Mouse (Mus musculus): ENCODE data around the gene Lgals9. TPM values are rescaled to one million over a fixed set of nuclear protein-coding genes. Genes with fewer than 3 reads are reported as not detected.
A peak's percentile ranks its signal among the peaks of the same experiment; 100 is the strongest.
"Not testable (repeated sequence)": the region's sequence is repeated elsewhere in the genome, so short reads cannot be mapped to it uniquely, and the experiment has no call there.

The Lgals9 gene
- polyA plus RNA-seq, 1 experiment from 2014 or later: 63.4 TPM

- not testable (repeated sequence) for ATAC-seq (ENCODE audit: insufficient number of reproducible peaks, insufficient read depth, low FRiP score, low read depth); H3K27ac ChIP-seq (replicated peaks in 1 of 2; ENCODE audit: control insufficient read depth in 1 of 2, insufficient read depth in 1 of 2, low read depth in 2 of 2, low read length in 2 of 2); H3K4me1 ChIP-seq (ENCODE audit: control insufficient read depth in 2 of 2, insufficient read depth in 2 of 2, low read length in 2 of 2); H3K27me3 ChIP-seq (ENCODE audit: control insufficient read depth, insufficient read depth, low read length); H3K36me3 ChIP-seq (ENCODE audit: control insufficient read depth, insufficient read depth, low read length); H3K4me3 ChIP-seq (ENCODE audit: control insufficient read depth in 1 of 2, insufficient read depth in 1 of 2, low read depth in 1 of 2, low read length in 2 of 2); H3K9ac ChIP-seq (ENCODE audit: low read length); H3K9me3 ChIP-seq (ENCODE audit: control insufficient read depth, low read length); H3K4me2 ChIP-seq (ENCODE audit: low read length)
- WGBS: 79% methylated on average over 5 of the region's 5 CpGs
Measured at GRCm38 (mm10) chr11:78990875-78991543, 6.3 kb upstream of the Lgals9 start.

- Histone ChIP-seq H3K4me1 (ENCODE audit: control insufficient read depth in 2 of 2, insufficient read depth in 2 of 2, low read length in 2 of 2) (peaks cover 0 to under 1% of the 10 kb centered on the region in 2 experiments; a peak in 1 of 4 replicates), H3K27me3 (ENCODE audit: control insufficient read depth, insufficient read depth, low read length) (no peaks in the 10 kb centered on the region), H3K4me3 (ENCODE audit: control insufficient read depth in 1 of 2, insufficient read depth in 1 of 2, low read depth in 1 of 2, low read length in 2 of 2) (no peak overlapping the region), H3K9me3 (ENCODE audit: control insufficient read depth, low read length) (peaks cover 6% of the 10 kb centered on the region; the same call in 1 of the 2 replicates), H3K27ac (replicated peaks in 1 of 2; ENCODE audit: control insufficient read depth in 1 of 2, insufficient read depth in 1 of 2, low read depth in 2 of 2, low read length in 2 of 2) (no peak overlapping the region), H3K9ac (ENCODE audit: low read length) (no peak overlapping the region), H3K4me2 (ENCODE audit: low read length) (no peak overlapping the region), H3K36me3 (ENCODE audit: control insufficient read depth, insufficient read depth, low read length) (no peaks in the 10 kb centered on the region)
- 85% methylated on average over 9 of the region's 9 CpGs for WGBS
- ATAC-seq (ENCODE audit: insufficient number of reproducible peaks, insufficient read depth, low FRiP score, low read depth): no peak
Measured at GRCm38 (mm10) chr11:78990096-78990495, 5.3 kb upstream of the Lgals9 start.

- not testable (repeated sequence) for H3K27ac ChIP-seq (replicated peaks in 1 of 2; ENCODE audit: control insufficient read depth in 1 of 2, insufficient read depth in 1 of 2, low read depth in 2 of 2, low read length in 2 of 2); H3K9me3 ChIP-seq (ENCODE audit: control insufficient read depth, low read length); ATAC-seq (ENCODE audit: insufficient number of reproducible peaks, insufficient read depth, low FRiP score, low read depth); H3K4me1 ChIP-seq (ENCODE audit: control insufficient read depth in 2 of 2, insufficient read depth in 2 of 2, low read length in 2 of 2); H3K4me3 ChIP-seq (ENCODE audit: control insufficient read depth in 1 of 2, insufficient read depth in 1 of 2, low read depth in 1 of 2, low read length in 2 of 2); H3K9ac ChIP-seq (ENCODE audit: low read length); H3K4me2 ChIP-seq (ENCODE audit: low read length); H3K27me3 ChIP-seq (ENCODE audit: control insufficient read depth, insufficient read depth, low read length); H3K36me3 ChIP-seq (ENCODE audit: control insufficient read depth, insufficient read depth, low read length)
- 88% methylated on average over 11 of the region's 11 CpGs for WGBS
Measured at GRCm38 (mm10) chr11:78989206-78989605, 4.5 kb upstream of the Lgals9 start.

GRCm38 (mm10) chr11:78986311-78987002, 1.7 kb upstream of the Lgals9 start:
- Histone ChIP-seq H3K9me3 (ENCODE audit: control insufficient read depth, low read length) (peaks cover 6% of the 10 kb centered on the region; the same call in 1 of the 2 replicates), H3K4me2 (ENCODE audit: low read length) (no peak overlapping the region), H3K27me3 (ENCODE audit: control insufficient read depth, insufficient read depth, low read length) (no peaks in the 10 kb centered on the region), H3K36me3 (ENCODE audit: control insufficient read depth, insufficient read depth, low read length) (no peaks in the 10 kb centered on the region), H3K4me1 (ENCODE audit: control insufficient read depth in 2 of 2, insufficient read depth in 2 of 2, low read length in 2 of 2) (peaks cover 0 to 6% of the 10 kb centered on the region in 2 experiments; a peak in 1 of 4 replicates), H3K27ac (replicated peaks in 1 of 2; ENCODE audit: control insufficient read depth in 1 of 2, insufficient read depth in 1 of 2, low read depth in 2 of 2, low read length in 2 of 2) (no peak overlapping the region), H3K4me3 (ENCODE audit: control insufficient read depth in 1 of 2, insufficient read depth in 1 of 2, low read depth in 1 of 2, low read length in 2 of 2) (no peak overlapping the region), H3K9ac (ENCODE audit: low read length) (no peak overlapping the region)
- WGBS: 77% methylated on average over 10 of the region's 10 CpGs
- no peak for ATAC-seq (ENCODE audit: insufficient number of reproducible peaks, insufficient read depth, low FRiP score, low read depth)

- H3K4me2 ChIP-seq (ENCODE audit: low read length): no peak overlapping the region
- no peak overlapping the region for H3K9ac ChIP-seq (ENCODE audit: low read length)
- H3K4me1 ChIP-seq (ENCODE audit: control insufficient read depth in 2 of 2, insufficient read depth in 2 of 2, low read length in 2 of 2): peaks cover 3 to 6% of the 10 kb centered on the region in 2 experiments; a peak in 1 of 4 replicates
- H3K36me3 ChIP-seq (ENCODE audit: control insufficient read depth, insufficient read depth, low read length): no peaks in the 10 kb centered on the region
- no peak overlapping the region for H3K4me3 ChIP-seq (ENCODE audit: control insufficient read depth in 1 of 2, insufficient read depth in 1 of 2, low read depth in 1 of 2, low read length in 2 of 2)
- H3K27me3 ChIP-seq (ENCODE audit: control insufficient read depth, insufficient read depth, low read length): no peaks in the 10 kb centered on the region
- peak overlapping the region in 1 of 2 experiments; percentile 39; a peak in 1 of 4 replicates for H3K27ac ChIP-seq (replicated peaks in 1 of 2; ENCODE audit: control insufficient read depth in 1 of 2, insufficient read depth in 1 of 2, low read depth in 2 of 2, low read length in 2 of 2)
- no peak for ATAC-seq (ENCODE audit: insufficient number of reproducible peaks, insufficient read depth, low FRiP score, low read depth)
- H3K9me3 ChIP-seq (ENCODE audit: control insufficient read depth, low read length): peaks cover 6% of the 10 kb centered on the region; the same call in 1 of the 2 replicates
Measured at GRCm38 (mm10) chr11:78985505-78985904, 759 bp upstream of the Lgals9 start.

GRCm38 (mm10) chr11:78983539-78983938, 1.2 kb downstream of the Lgals9 start:
- no peak for ATAC-seq (ENCODE audit: insufficient number of reproducible peaks, insufficient read depth, low FRiP score, low read depth)
- no peaks in the 10 kb centered on the region for H3K9me3 ChIP-seq (ENCODE audit: control insufficient read depth, low read length)
- peak overlapping the region; percentile 36 to 45; a peak in 3 of 4 replicates for H3K4me3 ChIP-seq (ENCODE audit: control insufficient read depth in 1 of 2, insufficient read depth in 1 of 2, low read depth in 1 of 2, low read length in 2 of 2)
- peak overlapping the region; percentile 54 for H3K4me2 ChIP-seq (ENCODE audit: low read length)
- no peak overlapping the region for H3K27ac ChIP-seq (replicated peaks in 1 of 2; ENCODE audit: control insufficient read depth in 1 of 2, insufficient read depth in 1 of 2, low read depth in 2 of 2, low read length in 2 of 2)
- WGBS: 75% methylated on average over 7 of the region's 7 CpGs
- H3K4me1 ChIP-seq (ENCODE audit: control insufficient read depth in 2 of 2, insufficient read depth in 2 of 2, low read length in 2 of 2): peaks cover 3 to 6% of the 10 kb centered on the region in 2 experiments; a peak in 1 of 4 replicates
- H3K9ac ChIP-seq (ENCODE audit: low read length): peak overlapping the region; percentile 60; the same call in 1 of the 2 replicates
- H3K36me3 ChIP-seq (ENCODE audit: control insufficient read depth, insufficient read depth, low read length): no peaks in the 10 kb centered on the region
- no peaks in the 10 kb centered on the region for H3K27me3 ChIP-seq (ENCODE audit: control insufficient read depth, insufficient read depth, low read length)

GRCm38 (mm10) chr11:78982513-78983291, 2.0 kb downstream of the Lgals9 start:
- H3K9ac ChIP-seq (ENCODE audit: low read length): no peak overlapping the region
- peaks cover 3 to 6% of the 10 kb centered on the region in 2 experiments; a peak in 1 of 4 replicates for H3K4me1 ChIP-seq (ENCODE audit: control insufficient read depth in 2 of 2, insufficient read depth in 2 of 2, low read length in 2 of 2)
- H3K4me3 ChIP-seq (ENCODE audit: control insufficient read depth in 1 of 2, insufficient read depth in 1 of 2, low read depth in 1 of 2, low read length in 2 of 2): peak overlapping the region in 1 of 2 experiments; percentile 36; a peak in 1 of 4 replicates
- ATAC-seq (ENCODE audit: insufficient number of reproducible peaks, insufficient read depth, low FRiP score, low read depth): no peak
- H3K4me2 ChIP-seq (ENCODE audit: low read length): peak overlapping the region; percentile 54
- WGBS: 75% methylated on average over 12 of the region's 12 CpGs
- no peak overlapping the region for H3K27ac ChIP-seq (replicated peaks in 1 of 2; ENCODE audit: control insufficient read depth in 1 of 2, insufficient read depth in 1 of 2, low read depth in 2 of 2, low read length in 2 of 2)
- H3K9me3 ChIP-seq (ENCODE audit: control insufficient read depth, low read length): no peaks in the 10 kb centered on the region
- H3K36me3 ChIP-seq (ENCODE audit: control insufficient read depth, insufficient read depth, low read length): no peaks in the 10 kb centered on the region
- H3K27me3 ChIP-seq (ENCODE audit: control insufficient read depth, insufficient read depth, low read length): no peaks in the 10 kb centered on the region
